Mouse (Mus musculus) liver, postnatal 0 days (tissue): ENCODE data around the gene Galnt14. TPM values are rescaled to one million over a fixed set of nuclear protein-coding genes. Genes with fewer than 3 reads are reported as not detected.

Experiments
- ATAC-seq: fragments of 200-750 bp; cut with Nextera tagmentation; 2 replicates; pipeline ENCODE4 v1.8.0; 2017; ENCODE audit warnings: mild to moderate bottlenecking, moderate library complexity
- DNase-seq: peaks from one replicate; pipeline ENCODE4 v3.0.0-alpha.2; 2016
- H3K27ac ChIP-seq: fragments of 300-500 bp; sonication (generic); 2 replicates; pipeline ENCODE4 v1.5.1; 2014; ENCODE audit warnings: antibody characterized with exemption, moderate library complexity, mild to moderate bottlenecking, low read depth
- H3K27me3 ChIP-seq: fragments of 300-500 bp; sonication (generic); 2 replicates; pipeline ENCODE4 v1.6.1; 2014; ENCODE audit warnings: low read length, control low read depth, mixed read lengths; ENCODE audit not compliant: insufficient read depth
- H3K36me3 ChIP-seq: fragments of 300-500 bp; sonication (generic); replicated peaks from 2 replicates; pipeline ENCODE4 v1.6.1; 2014; ENCODE audit warnings: mild to moderate bottlenecking, control low read depth, low read length, moderate library complexity, mixed read lengths; ENCODE audit not compliant: insufficient read depth
- H3K4me1 ChIP-seq: fragments of 300-500 bp; sonication (generic); 2 replicates; pipeline ENCODE4 v1.6.1; 2014; ENCODE audit warnings: antibody characterized with exemption, mild to moderate bottlenecking, control low read depth; ENCODE audit not compliant: insufficient read depth
- H3K4me2 ChIP-seq: fragments of 300-500 bp; sonication (generic); 2 replicates; pipeline ENCODE4 v1.6.1; 2014; ENCODE audit warnings: low read depth, mild to moderate bottlenecking, low read length, moderate library complexity, mixed read lengths
- H3K4me3 ChIP-seq: fragments of 300-500 bp; sonication (generic); 2 replicates; pipeline ENCODE4 v1.5.1; 2014; ENCODE audit warnings: low read depth, low read length
- H3K9ac ChIP-seq: fragments of 300-500 bp; sonication (generic); replicated peaks from 2 replicates; pipeline ENCODE4 v1.6.1; 2014; ENCODE audit warnings: mild to moderate bottlenecking, moderate library complexity
- H3K9me3 ChIP-seq: fragments of 300-500 bp; sonication (generic); 2 replicates; pipeline ENCODE4 v1.6.1; 2016; ENCODE audit warnings: mild to moderate bottlenecking, control low read depth, low read length, mixed read lengths
- CTCF ChIP-seq: sonication (generic); IDR thresholded peaks from 2 replicates; pipeline ENCODE4 v1.5.1; 2016; ENCODE audit warnings: antibody characterized with exemption, low read depth
- EP300 ChIP-seq: IDR thresholded peaks from 2 replicates; pipeline ENCODE4 v1.6.1; 2016; ENCODE audit warnings: antibody characterized with exemption, low read depth, mild to moderate bottlenecking
- WGBS: fragments of 180-500 bp; shearing (Covaris S2); extraction: QIAGEN DNeasy Blood & Tissue Kit; methylation state at CpG from one replicate; pipeline ENCODE4 v1.1.7; 2014; ENCODE audit not compliant: insufficient replicate concordance; 5-methylcytosine and 5-hydroxymethylcytosine counted together
- polyA plus RNA-seq: library from polyadenylated mRNA; unstranded; fragments of >200 nt; fragmentation: Nextera tagmentation; extraction: Ambion mirVana; gene quantifications from 2 replicates; pipeline ENCODE4 v1.2.1, GENCODE M21; 2015

Galnt14 gene
- polyA plus RNA-seq, 1 experiment from 2014 or later, result 0.08 TPM

GRCm38 (mm10) chr17:73671921-73672320 is 38.3 kb downstream of the Galnt14 start:
- no peak overlapping the region for H3K4me3 ChIP-seq
- ATAC-seq, result no peak
- H3K4me2 ChIP-seq, result no peak overlapping the region
- no peaks in the 10 kb centered on the region for H3K36me3 ChIP-seq
- 63% methylated on average over 5 of the region's 5 CpGs for WGBS
- DNase-seq, result no peak
- no peak overlapping the region for H3K9ac ChIP-seq
- H3K9me3 ChIP-seq, result no peaks in the 10 kb centered on the region
- TF ChIP-seq CTCF (no peak), EP300 (no peak)
- no peak overlapping the region for H3K27ac ChIP-seq
- no peaks in the 10 kb centered on the region for H3K4me1 ChIP-seq
- H3K27me3 ChIP-seq, result no peaks in the 10 kb centered on the region

- Histone ChIP-seq H3K4me1 (no peaks in the 10 kb centered on the region), H3K4me3 (no peak overlapping the region), H3K9ac (no peak overlapping the region), H3K36me3 (no peaks in the 10 kb centered on the region), H3K9me3 (no peaks in the 10 kb centered on the region), H3K27ac (no peak overlapping the region), H3K27me3 (no peaks in the 10 kb centered on the region), H3K4me2 (no peak overlapping the region)
- TF ChIP-seq CTCF (no peak), EP300 (no peak)
- 65% methylated on average over 2 of the region's 2 CpGs for WGBS
- ATAC-seq, result no peak
- no peak for DNase-seq
Observed at GRCm38 (mm10) chr17:73670048-73670447, 40.2 kb downstream of the Galnt14 start.

GRCm38 (mm10) chr17:73668996-73669395 is 41.3 kb downstream of the Galnt14 start:
- DNase-seq, result no peak
- WGBS, result 77% methylated on average over 1 of the region's 1 CpGs
- Histone ChIP-seq H3K27ac (no peak overlapping the region), H3K4me1 (no peaks in the 10 kb centered on the region), H3K36me3 (no peaks in the 10 kb centered on the region), H3K9ac (no peak overlapping the region), H3K4me2 (no peak overlapping the region), H3K4me3 (no peak overlapping the region), H3K27me3 (no peaks in the 10 kb centered on the region), H3K9me3 (no peaks in the 10 kb centered on the region)
- ATAC-seq, result no peak
- TF ChIP-seq CTCF (no peak), EP300 (no peak)

GRCm38 (mm10) chr17:73663237-73663636 is 47.0 kb downstream of the Galnt14 start:
- H3K27me3 ChIP-seq, result no peaks in the 10 kb centered on the region
- no peak overlapping the region for H3K4me2 ChIP-seq
- H3K4me3 ChIP-seq, result no peak overlapping the region
- no peak overlapping the region for H3K27ac ChIP-seq
- DNase-seq, result no peak
- TF ChIP-seq EP300, result no peak
- no peak for TF ChIP-seq CTCF
- WGBS, result 19% methylated on average over 3 of the region's 3 CpGs
- no peak for ATAC-seq
- H3K4me1 ChIP-seq, result no peaks in the 10 kb centered on the region
- H3K36me3 ChIP-seq, result no peaks in the 10 kb centered on the region
- H3K9me3 ChIP-seq, result no peaks in the 10 kb centered on the region
- no peak overlapping the region for H3K9ac ChIP-seq

GRCm38 (mm10) chr17:73658731-73659445 is 51.4 kb downstream of the Galnt14 start:
- H3K27me3 ChIP-seq, result peaks cover 3% of the 10 kb centered on the region; the same call in 1 of the 2 replicates
- H3K4me2 ChIP-seq, result no peak overlapping the region
- no peak overlapping the region for H3K9ac ChIP-seq
- no peaks in the 10 kb centered on the region for H3K4me1 ChIP-seq
- no peak overlapping the region for H3K27ac ChIP-seq
- WGBS, result 72% methylated on average over 6 of the region's 6 CpGs
- no peak overlapping the region for H3K4me3 ChIP-seq
- ATAC-seq (no peak), DNase-seq (no peak)
- H3K36me3 ChIP-seq, result no peaks in the 10 kb centered on the region
- H3K9me3 ChIP-seq, result no peaks in the 10 kb centered on the region
- TF ChIP-seq CTCF, result no peak
- TF ChIP-seq EP300, result no peak

GRCm38 (mm10) chr17:73656373-73656772 is 53.9 kb downstream of the Galnt14 start:
- Histone ChIP-seq H3K4me1 (no peaks in the 10 kb centered on the region), H3K36me3 (no peaks in the 10 kb centered on the region), H3K4me3 (no peak overlapping the region), H3K9ac (no peak overlapping the region), H3K9me3 (no peaks in the 10 kb centered on the region), H3K27ac (no peak overlapping the region), H3K4me2 (no peak overlapping the region), H3K27me3 (peaks cover 3% of the 10 kb centered on the region; the same call in 1 of the 2 replicates)
- TF ChIP-seq CTCF (no peak), EP300 (no peak)
- DNase-seq (no peak), ATAC-seq (no peak)
- 43% methylated on average over 3 of the region's 3 CpGs for WGBS
